Mouse (Mus musculus) thymus, postnatal 4 days (tissue): ENCODE results near the gene Smpdl3a.
A peak's percentile ranks its signal among the peaks of the same experiment; 100 is the strongest.

Experiments used
- DNase-seq: peaks from one replicate; pipeline ENCODE4 v3.0.0; 2021

The Smpdl3a gene

GRCm38 (mm10) chr10:57794018-57794417 lies at the start of gene Smpdl3a:
TSS of gene Smpdl3a (plus strand) at chr10:57794335.
- peak; percentile 9 for DNase-seq

GRCm38 (mm10) chr10:57745452-57745851 lies 48.7 kb upstream of the Smpdl3a start:
- no peak for DNase-seq

DNA sequence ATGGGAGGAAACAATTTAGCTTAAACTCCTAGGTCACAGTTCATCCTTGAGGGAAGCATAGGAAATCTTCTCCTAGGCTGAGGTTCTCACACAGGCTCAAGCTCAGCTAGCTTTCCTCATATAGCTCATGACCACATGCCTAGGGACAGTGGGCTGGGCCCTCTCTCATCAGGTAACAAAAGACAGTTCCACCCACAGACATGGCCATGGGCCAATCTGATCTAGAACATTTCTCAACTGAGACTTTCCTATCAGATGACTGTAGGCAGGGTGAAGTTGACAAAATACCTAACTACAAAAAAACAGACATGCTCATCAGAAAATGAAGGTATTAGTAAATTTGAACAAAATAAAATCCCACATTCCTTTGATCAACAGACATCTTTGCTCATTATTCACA lies 47.0 kb upstream of the Smpdl3a start:
- DNase-seq: no peak

DNA sequence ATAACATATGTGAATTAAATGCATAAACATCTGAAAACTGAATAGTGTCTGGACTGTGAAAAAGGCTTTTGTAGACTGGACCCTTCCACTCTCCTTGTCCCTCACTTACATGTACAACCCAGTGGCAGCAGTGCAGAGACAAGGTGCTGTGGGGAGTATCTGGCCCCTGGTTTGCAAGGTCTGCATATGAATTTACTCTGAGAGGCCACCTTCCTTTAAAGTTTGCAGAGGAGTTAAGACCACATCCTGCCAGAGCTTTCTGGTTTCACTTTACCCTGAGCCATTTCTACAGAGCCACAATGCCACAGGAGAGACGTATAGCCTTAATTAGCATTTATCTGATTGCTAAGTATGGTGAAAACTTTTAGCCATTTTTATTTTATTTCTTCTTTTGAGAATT lies 40.8 kb upstream of the Smpdl3a start:
- peak; percentile 52 for DNase-seq

- no peak for DNase-seq
Measured at GRCm38 (mm10) chr10:57755201-57755736, 38.9 kb upstream of the Smpdl3a start.

DNA sequence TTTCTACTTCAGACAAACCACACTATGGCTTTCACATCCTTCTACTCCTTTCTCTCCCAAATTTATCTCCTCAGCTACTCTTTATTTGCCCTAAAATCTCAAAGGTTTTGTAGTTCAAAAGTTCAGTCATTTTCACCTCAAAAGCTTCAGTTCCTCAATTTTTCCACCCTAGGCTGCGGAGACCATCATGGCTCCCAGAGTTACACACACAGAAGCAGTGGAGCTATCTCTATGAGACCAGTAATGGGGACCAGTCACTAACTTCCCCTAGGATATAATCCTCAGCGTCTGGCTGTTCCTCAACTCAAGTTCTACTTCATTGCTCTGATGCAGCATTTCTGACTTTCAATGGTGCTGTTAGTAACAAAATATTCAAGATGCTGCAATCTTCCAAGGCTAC lies 35.1 kb upstream of the Smpdl3a start:
- no peak for DNase-seq

- no peak for DNase-seq
Measured at GRCm38 (mm10) chr10:57760694-57761093, 33.4 kb upstream of the Smpdl3a start.

GRCm38 (mm10) chr10:57763044-57763443 lies 31.1 kb upstream of the Smpdl3a start:
- no peak for DNase-seq

DNA sequence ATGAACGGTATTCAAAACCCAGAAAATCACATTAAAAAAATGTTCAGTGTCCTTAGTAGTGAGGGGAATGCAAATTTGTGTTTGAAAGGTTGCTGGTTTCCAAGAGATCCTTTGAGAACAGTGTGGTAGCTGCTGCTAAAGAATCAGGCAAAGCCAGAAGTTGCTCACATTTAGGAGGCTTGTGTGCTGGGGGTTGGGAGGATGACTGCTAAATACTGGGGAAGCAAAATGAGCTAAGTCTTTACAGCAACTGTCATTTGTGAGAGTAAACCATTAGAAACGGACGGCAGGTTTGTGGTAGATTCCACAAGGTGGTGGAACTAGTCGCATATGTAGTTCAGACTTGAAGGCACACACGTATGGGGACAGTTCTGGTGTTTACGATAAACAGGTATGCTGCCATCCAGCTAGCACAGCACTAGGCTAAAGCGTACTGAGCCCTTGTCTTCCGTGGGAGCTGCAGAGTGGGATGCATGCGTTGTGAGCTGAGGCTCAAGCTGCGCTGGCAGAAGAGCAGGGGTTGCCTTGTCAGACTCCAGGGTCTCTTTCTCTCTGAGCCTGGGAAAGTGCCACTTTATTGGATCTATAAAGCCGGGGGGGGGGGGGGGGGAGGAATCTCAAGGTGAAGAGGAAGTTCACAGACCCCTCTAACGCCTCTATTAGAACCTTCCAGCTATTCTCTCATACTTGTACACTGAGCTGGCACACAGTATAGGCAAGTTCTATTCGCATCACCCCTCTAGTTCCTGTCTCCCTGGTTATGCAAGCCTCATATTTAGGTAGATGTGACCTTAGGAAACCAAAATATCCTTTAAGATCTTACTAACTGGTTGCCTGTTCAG lies 10.6 kb upstream of the Smpdl3a start:
- DNase-seq: no peak

DNA sequence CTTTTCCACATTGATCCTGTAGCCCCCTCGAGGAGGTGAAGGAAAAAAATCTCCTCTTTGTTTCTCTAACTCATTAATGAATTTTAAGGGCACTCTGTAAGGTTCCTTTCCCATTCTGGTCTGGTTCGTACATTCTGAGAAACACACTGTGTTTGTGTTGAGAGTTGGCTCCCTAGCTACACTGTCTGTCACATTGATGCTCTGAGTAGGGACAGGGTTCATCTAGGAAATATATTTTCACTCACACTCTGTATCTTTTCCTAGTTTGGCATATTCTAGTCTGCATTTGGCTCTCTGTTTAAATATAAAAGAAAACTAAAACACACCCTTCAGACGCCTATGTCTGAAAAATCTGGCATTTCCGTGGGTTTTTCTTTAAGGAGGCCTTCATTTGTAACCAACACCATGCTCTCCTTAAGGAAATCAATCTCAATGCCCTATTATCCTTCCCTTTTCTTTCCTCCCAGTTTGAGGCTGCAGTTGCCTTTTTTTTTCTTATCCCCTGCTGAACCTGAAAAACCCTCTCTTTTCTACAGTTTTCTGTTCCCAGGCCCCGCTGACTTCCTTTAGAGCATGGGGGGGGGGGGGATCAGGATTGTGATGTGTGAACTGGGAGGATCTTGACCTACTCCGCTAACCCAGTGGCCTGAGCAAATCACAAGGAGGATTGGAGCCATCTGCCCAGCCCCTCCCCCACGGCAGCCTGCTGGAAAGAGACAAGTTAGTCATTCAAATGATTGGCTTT lies 9.8 kb upstream of the Smpdl3a start:
- peak; percentile 19 for DNase-seq

- no peak for DNase-seq
Measured at GRCm38 (mm10) chr10:57784876-57785150, 9.3 kb upstream of the Smpdl3a start, which contains the start of gene Fabp7. TSS of gene Fabp7 (plus strand) at chr10:57784881.

- no peak for DNase-seq
Measured at GRCm38 (mm10) chr10:57785552-57785951, 8.6 kb upstream of the Smpdl3a start.

- no peak for DNase-seq
Measured at GRCm38 (mm10) chr10:57792957-57793356, 1.2 kb upstream of the Smpdl3a start.

- DNase-seq: peak; percentile 68
Measured at GRCm38 (mm10) chr10:57794491-57795461, 641 bp downstream of the Smpdl3a start.

DNA sequence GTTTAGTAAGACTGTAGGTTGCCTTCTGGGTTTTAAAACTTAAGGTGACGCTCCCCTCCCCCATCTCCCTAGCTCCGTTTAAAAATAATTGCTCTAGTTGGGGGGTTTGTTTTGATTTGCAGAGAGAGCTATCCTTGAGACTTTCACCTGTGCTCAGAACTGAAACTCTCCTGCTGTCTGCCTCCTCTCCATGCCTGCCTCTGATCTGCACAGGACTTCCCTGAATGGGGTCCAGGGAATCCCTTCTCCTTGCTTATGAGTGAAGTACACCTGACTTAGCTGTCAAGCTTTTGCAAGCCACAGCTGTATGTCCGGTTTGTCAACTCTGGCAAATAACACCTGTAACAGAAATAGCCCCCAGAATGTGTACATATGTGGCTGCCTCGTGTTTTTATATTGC lies 1.4 kb downstream of the Smpdl3a start:
- DNase-seq: peak; percentile 27

- DNase-seq: peak; percentile 44
Measured at GRCm38 (mm10) chr10:57796057-57796456, 1.9 kb downstream of the Smpdl3a start.

- DNase-seq: no peak
Measured at GRCm38 (mm10) chr10:57799486-57799885, 5.4 kb downstream of the Smpdl3a start.

DNA sequence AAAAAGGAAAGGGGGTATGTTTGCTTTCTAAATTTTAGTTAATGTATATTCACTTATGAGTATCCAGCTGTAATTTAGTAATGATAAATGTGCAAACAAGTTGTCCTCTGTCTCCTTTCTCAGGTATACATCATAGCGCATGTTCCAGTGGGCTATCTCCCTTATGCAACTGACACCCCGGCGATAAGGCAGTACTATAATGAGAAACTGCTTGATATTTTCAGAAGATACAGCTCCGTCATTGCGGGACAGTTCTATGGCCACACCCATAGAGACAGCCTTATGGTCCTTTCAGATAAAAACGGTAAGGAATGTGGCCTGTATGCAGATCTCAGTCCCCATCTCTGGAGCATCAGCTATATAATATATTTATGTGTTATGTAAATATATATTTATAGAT lies 13.6 kb downstream of the Smpdl3a start:
- no peak for DNase-seq

- no peak for DNase-seq
Measured at GRCm38 (mm10) chr10:57812161-57812856, 18.2 kb downstream of the Smpdl3a start.

DNA sequence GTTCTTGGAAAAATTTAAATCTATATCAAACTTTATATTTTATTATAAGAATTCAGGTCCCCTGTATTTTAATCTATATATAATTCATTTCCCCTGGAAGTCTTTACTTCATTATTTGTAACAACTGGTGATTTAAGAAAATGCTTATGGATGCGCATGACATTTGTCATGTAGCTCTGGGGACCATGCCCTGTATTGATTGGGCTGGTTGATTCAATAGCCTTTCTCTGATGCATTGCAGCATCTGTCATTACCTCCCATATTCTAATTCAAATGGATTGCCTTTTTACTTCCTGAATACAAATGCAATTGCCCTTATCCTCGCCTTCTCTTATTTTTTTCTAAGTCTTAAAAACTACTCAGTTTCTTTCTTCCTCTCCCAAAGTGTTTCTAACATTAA lies 20.2 kb downstream of the Smpdl3a start:
- no peak for DNase-seq

DNA sequence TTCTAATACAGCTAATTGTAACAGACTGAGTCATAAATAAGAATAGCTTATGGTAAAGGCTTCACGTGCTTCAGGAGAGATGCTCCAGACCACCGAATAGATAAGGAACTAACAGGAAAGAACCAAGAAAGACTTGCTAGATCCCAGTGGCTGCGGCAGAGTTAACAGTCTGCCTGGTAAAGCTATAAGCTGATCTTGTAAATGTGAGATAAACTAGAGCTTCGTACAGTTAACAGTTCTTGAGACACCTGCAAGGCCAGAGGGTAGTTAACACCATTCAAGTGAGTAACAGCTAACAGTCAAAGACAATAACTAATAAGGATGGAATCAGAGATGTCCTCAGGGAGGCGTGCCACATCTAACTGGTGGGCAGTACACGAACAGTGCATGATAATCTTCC lies 21.7 kb downstream of the Smpdl3a start:
- DNase-seq: no peak

DNA sequence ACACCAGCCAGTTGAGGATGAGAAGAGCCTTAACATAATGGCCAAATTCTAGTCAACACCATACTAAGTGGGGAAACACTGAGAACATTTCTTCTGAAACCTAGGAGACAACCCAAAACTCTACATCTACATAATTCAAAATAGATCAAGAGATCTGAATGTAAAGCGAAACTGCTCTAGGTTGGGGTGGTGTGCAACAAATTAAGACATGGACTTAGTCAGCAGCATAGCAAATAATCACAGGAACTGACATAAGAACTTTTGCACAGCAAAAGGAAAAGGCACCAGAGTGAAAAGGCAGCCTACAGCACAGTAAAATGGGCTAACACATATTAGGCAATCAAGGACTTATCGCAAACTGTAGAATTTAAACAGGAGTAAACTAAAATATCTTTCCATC lies 25.1 kb downstream of the Smpdl3a start:
- no peak for DNase-seq
